Mouse (Mus musculus) monocyte, adult 2 months (primary cell): ENCODE measurements around the gene Zbtb7b.

Experiments
- DNase-seq, 2 experiments: peaks; one replicate each; pipeline ENCODE4 v3.0.0; 2022; ENCODE audit warnings: low spot score in 2 of 2, low read depth in 1 of 2

The Zbtb7b gene

DNA sequence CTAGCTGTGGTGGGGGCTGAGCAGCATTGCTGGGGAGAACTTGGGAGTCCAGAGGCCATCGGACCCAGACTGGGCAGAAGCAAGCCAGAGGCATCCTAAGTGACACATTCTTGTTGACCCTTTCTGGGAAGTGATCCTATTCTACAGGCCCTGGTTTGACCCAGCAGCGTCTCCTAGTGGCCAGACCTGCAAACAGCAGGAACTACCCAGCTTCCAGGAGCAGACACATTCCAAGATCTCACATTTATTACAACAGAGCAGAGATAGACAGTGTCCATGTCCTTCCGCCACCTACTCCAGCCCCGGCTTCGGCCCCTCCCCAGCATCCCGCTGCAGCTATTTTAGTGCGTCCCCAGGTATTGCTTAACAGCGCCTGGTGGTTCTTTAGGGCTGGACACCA lies 55.2 kb downstream of the Zbtb7b start:
- peak; percentile 55 to 58 for DNase-seq

DNA sequence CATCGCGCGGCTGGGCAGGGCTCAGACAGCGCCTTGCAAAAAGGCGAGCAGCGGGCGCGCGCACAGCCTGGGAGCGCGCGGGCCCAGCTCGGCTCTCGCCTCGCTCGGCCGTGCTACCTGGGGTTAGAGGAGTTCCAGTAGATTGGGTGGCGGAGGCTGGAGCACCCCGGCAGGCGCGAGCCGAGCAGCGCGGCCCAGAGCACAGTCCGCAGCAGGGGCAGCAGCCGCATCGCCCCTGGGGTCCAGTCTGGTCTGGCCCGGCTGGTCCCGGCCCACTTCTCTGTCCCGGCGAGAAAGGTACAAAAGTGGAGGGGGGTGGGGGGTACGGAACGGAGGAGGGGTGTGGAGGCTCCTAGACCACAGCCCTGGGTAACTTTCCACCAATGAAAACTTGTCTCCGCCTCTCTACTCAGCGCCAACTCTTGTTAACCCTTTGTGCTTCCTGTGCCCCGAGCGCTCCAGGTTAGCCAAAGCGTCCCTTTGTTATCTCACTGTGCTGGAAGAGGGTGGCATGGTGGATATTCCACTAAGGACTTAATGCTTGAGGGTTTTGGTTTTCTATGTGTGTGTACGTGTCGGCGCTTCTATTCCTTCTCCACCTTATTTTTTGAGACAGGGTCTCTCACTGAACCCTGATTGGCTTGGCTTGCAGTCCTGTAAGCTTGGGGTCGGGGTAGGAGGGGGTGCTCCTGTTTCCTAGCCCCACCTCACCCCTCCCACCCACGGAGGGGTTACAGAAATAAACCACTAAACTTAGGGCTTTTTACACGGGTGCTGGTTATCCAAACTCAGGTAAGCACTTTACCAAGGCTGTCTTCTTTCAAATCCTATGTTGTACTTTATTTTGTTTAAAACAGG lies 56.6 kb downstream of the Zbtb7b start, which contains the start of gene Efna4:
Gene Efna4, minus strand, starts transcription at position 308 of the 858 bp plus-strand sequence.
- no peak for DNase-seq

DNA sequence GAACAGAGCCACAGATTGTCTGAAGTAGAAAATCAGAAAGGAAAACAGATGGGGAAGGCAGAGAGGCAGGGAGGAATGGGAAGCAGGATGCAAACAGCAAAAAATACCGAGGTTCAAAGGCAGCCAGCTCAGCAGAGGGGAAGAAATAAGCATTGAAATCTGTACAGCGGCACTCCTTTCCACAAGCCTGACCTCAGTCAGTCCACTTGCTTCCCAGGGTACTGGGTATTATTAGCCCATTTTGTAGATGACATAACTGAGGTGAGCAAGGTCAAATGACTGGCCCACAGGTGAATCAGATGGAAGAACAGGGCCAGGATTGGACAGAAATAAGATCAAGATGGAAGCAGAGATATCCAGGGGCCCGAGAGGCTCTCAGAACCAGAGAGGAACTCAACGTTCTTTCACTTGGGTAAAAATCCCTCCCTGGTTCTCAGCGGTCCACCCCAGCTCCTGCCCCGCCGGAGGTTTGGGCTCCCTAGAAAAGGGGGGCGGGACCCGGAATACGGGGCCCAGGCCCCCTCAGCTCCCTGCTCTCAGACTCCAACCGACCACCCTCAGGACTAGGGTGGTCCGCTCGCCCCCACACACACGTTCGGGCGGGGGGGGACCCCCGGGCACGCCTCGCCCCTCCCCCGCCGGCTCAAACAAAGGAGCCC lies 57.4 kb downstream of the Zbtb7b start:
- DNase-seq = no peak

DNA sequence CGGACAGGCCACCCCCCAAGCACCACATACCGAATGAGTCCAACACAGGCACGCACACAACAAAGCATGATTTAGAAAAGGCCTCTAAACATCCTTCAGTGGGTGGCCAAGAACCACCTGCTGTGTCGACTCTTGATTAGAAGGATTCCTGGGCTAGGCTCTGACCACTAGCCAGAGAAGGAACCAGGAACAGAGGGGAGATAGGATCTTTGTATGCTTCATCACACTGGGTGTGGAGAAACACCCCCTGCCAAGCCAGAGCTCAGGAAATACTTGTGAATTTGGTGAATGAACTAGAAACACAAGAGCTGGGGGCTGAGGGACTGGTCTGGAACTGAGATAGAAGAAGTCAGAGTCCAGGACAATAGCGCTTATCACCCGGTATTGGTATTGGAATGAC lies 58.0 kb downstream of the Zbtb7b start:
- no peak for DNase-seq

DNA sequence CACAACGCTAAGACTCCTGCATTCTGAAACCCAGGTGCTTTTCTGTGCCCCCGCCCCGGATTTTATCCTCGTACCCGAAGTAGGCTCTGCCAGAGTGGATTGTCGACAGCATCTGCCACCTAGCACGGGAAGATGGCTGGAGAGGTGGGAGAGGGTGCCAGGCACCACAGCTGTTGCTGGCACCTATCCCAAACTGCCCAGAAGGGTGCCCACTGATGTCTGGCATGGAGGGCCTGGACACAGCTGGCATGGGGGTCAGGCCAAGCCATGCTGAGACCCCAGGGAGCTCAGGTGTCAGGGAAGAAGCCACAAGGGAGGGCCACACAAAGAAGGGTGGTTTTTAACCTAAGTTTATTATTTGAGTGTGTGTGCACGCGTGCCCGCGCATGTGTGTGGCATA lies 61.5 kb downstream of the Zbtb7b start:
- no peak for DNase-seq

DNA sequence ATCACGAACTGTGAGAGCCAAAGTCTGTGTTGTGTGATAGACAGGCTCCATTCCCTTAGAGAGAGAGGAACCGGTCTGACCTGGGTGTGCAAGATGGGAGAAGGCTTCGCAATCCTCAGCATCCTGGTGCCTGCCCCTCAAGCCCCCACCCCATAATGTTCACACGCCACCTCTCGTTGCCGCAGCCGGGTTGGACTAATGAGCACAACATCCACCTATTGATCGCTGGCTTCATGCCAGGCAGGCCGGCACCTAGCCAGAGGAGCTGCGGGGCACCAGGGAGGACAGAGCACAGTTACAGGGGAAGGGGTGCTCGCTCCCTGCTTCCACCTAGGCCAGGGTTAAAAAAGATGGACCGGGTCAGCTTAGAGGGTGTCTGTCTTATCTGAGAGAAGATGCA lies 62.1 kb downstream of the Zbtb7b start:
- DNase-seq = no peak

DNA sequence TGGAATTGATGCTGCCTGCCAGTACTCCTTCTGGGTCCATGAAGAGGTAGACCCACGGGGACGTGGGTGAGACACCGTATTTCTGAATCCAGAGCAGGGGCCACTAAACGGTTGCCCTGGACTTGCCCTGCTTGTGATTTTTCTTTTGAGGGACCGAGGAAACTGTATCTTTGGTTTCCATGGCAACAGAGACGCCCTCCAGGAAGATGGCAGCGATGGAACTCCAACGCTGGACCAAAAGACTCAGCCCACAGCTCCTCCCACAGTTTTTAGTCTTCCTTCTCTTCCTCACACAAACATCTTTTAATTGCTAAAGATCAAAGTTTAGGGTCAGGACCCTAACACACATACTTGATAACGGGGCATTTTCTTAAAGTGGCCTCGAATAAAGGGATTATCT lies 62.6 kb downstream of the Zbtb7b start:
- DNase-seq = no peak

DNA sequence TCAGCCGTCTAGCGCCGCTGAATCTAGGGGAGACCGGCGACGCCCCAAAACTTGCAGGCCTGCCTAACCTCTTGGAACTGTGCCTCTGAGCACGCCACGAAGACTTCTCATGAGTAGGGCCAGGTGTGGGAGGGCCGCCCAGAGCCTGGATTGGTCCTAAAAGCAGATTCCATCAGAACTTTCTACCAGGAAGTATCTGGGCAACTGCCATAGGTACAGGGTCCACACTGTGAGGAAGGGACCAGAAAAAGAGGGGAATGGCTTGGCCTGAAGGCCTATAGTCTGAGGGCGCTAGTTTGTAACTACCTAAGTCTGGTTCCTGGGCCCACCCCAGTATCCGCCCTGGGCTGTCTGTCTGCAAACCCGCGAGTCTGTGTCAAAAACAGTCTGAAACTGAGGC lies 63.0 kb downstream of the Zbtb7b start:
- DNase-seq = no peak

DNA sequence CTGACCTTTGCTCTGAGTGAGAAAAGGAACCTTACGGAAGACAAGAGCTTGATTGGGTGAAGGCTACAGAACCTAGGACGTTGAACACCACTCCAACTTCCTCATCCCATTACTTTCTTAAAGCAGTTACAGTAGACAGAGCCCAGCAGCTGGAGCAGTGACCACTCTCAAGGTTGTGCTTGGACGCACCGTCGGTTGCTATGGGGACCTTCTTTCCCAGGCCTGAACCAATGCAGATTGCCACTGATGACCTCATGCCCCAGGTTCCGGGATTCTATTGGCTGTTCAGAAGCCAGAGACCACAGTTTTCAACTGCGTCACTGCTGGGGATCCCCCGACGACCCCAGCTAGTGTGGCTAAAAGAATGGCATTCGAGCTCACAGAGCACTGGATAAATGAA lies 63.6 kb downstream of the Zbtb7b start:
- no peak for DNase-seq

DNA sequence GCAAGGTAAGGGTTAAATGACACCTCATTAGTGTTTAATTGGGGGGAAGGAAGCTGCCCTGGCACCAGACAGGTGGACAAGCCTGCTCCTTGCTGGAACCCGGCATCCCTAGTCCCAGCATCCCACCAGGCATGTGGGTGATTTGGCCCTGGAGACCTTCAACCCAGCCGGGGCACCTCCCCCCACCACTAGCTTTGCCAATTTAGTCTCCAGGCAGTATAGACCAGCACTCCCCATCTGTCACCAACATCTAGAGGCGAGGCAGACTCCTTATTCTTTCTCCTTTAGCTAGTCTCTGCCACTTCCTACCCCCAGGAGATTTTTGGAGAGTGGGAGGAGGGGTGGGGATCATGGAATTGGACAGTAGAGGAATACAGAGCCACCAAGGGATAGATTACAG lies 64.2 kb downstream of the Zbtb7b start:
- DNase-seq = no peak

DNA sequence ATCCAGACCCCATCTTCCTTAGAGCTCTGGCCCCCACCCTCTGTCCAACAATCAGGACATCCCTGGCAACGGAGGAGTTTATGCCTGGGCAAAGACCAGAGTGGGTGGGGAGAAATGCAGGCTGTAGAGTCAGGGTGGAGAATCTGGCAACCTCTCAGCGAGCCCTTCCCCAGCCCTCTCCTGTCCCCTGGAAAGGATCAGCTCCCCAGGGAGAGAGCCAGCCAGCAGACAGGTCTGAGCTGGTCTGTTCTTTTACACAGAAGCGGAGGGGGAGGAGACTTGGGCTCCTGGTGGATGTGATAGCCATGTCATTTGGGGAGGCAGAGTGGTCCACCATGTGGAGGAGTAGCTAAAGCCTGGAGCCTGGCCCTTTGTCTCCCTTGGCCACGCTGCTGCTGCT lies 66.0 kb downstream of the Zbtb7b start:
- DNase-seq = no peak
